Mouse (Mus musculus): Measurements from ENCODE around the gene Clhc1.
"Not testable (repeated sequence)": the region's sequence is repeated elsewhere in the genome, so short reads cannot be mapped to it uniquely, and the experiment has no call there.

Clhc1 gene

DNA sequence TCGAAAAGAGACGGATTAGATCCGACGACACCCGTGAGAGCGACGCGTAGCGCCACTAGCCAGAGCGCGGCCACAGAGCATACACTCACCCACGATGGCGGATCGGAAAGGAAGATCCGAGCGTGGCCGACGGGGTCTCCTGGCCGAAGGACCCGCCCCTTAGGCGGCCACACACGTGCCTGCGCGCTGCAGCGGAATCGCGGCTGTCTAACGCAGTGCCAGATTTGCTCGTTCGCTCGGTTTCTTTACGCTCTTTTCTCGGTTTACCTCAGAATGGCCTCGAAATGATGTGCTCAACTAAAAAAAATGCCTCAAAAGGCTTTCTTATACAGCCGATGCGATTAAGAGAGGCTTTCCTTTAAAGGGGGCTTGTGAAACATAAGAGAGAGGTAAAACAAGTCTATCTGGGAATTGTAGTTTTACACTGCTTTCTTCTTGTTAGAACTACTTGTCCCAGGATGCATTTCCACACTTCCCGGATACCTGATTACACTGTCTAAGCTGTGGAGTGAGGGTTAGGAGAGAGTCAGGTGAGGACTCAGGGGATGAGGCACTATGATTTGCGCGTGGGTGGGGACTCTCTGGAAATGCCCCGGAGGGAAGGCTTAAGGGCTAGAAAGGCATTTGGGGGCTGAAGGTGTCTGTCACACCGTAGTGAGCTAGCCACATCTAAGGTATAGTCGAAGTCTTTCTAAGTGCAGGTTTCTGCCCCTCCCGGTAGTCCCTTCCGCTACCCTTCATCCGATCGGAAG lies at the start of gene Clhc1, which contains the start of gene Rps27a:
TSS of gene Clhc1 (plus strand) at position 199 of the 752 bp plus-strand sequence.
TSS of gene Rps27a (minus strand) at position 358 of the 752 bp plus-strand sequence.
- peak; percentile 94 for DNase-seq

- no peak for DNase-seq
Observed at GRCm38 (mm10) chr11:29503948-29504893, 43.5 kb upstream of the Clhc1 start.

DNA sequence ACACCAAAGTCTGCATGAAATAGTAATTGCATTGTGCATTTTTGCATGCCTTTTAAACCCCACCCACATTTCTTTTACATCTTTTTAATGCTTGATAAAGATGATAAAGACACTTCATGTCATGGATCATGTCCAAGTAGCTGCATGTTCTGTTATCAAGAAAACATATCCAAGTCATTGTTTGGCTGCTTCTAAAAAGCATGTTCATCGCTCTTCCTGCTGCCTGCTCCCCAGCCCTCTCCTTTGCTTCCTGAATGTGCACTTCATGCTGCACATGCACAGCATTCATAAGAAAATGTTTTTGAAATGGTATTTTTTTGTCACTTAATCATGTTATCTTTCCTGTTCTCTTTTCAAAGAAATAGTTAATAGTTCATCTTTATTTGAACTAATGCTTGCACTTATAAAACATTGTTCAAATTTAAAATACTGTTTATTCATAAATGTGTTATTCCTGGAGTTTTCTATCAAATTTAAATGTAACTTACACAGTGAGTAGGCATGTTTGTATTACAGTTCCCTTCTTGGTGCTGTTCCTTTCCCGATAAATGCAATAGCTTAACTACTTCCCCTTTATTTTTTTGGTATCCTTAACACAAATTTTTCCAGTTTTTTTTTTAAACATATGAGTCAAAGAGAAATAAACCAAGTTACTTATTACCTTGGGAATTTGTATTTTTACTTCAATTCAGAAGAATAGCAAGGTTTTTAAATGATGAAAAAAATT lies 42.7 kb upstream of the Clhc1 start:
- no peak for DNase-seq

- no peak for DNase-seq
Observed at GRCm38 (mm10) chr11:29509421-29509820, 38.3 kb upstream of the Clhc1 start.

GRCm38 (mm10) chr11:29512818-29513535 lies 34.8 kb upstream of the Clhc1 start:
- DNase-seq = no peak

- DNase-seq = no peak
Observed at GRCm38 (mm10) chr11:29514325-29514681, 33.4 kb upstream of the Clhc1 start.

DNA sequence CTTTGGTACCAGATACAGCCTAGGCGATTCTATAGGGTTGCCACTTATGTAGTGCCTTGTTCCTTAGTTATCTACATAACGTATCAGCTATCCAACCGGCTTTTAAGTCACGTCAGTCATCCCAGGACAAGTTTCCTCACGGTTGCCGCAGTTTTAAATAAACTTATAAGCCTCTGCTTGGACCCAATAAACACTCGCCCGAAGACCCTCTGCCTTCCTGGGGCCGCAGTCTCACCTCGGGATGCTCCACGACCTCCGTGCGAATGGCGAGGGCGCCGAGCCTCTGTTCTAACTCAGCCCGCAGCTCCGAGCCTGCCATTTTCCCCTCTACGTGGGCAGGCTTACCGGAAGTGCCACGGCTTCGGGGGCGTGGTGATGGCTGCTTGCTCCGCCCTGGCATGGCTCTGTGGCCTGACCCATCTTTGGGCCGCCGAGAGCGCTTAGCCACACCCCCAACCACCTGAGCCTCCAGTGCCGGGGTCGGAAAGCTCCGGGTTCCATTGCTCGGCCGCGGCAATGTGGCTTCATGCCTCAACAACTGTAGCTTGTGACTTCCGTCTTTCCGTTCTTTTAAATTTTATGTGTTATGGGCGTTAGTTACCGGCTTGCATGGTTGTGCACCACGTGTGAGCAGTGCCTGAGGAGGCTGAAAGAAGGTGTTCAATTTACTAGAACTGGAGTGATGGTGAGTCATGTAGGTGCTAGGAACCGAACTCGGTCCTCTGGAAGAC lies 32.9 kb upstream of the Clhc1 start, which contains the start of gene Prorsd1:
TSS of gene Prorsd1 (minus strand) at position 352 of the 731 bp plus-strand sequence.
- DNase-seq = peak; percentile 79

GRCm38 (mm10) chr11:29525988-29526794 lies 21.6 kb upstream of the Clhc1 start, which contains the start of gene Mtif2:
TSS of gene Mtif2 (plus strand) at chr11:29526408.
- peak; percentile 75 for DNase-seq

DNA sequence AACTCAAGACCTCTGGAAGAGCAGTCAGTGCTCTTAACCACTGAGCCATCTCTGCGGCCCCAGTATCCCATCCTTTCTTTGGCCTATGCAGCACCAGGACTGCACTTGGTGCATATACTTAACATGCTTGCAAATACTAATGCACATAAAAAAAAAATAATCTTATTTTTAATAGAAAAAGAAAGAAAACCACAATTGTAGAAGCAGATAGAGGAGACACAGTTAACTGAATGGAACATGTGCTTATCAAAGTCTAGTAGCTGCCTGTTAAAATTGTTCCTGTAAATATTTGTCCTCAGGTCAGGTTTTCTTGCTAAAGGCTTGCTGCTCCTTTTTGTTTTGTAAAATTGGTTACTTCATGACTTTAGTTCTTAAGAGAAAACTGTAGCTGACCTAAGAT lies 9.5 kb upstream of the Clhc1 start:
- DNase-seq = no peak

GRCm38 (mm10) chr11:29544225-29544945 lies 3.4 kb upstream of the Clhc1 start:
- DNase-seq = no peak

DNA sequence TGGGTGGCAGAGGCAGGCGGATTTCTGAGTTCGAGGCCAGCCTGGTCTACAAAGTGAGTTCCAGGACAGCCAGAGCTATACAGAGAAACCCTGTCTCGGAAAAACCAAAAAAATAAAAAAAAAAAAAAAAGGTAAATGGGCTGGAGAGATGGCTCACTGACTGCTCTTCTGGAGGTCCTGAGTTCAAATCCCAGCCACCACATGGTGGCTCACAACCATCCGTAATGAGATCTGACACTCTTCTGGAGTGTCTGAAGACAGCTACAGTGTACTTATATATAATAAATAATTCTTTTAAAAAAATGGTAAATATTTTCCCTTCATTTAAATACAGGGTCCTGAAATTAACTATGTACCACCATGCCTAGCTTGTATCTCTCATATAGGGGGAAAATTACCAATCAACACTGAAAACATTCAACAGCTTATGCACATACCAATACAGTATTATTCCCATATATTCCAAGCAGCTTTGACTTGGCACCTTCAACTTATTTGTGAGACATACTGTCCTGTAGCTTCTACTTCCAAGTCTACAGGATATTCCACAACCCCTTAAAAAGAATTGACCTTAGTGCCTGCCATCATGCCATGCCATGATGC lies 2.5 kb upstream of the Clhc1 start:
- not testable (repeated sequence) for DNase-seq

DNA sequence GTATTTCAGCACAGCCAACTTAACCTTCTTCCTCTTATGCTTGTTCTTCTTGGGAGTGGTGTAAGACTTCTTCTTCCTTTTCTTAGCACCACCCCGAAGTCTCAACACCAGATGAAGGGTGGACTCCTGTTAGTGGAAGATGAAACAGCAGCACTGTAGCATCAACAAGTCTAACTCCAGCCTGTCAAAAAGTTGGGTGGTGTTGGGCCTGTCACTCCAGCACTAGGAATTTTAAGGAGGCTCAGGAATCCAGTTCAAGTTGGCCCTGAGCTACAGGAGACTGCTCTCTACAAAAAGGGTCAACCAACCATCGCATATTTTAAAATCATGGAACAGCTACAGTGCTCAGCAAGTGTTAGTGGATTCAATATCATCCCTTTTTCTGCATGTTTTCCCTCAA lies 1.5 kb upstream of the Clhc1 start:
- DNase-seq = not testable (repeated sequence)

DNA sequence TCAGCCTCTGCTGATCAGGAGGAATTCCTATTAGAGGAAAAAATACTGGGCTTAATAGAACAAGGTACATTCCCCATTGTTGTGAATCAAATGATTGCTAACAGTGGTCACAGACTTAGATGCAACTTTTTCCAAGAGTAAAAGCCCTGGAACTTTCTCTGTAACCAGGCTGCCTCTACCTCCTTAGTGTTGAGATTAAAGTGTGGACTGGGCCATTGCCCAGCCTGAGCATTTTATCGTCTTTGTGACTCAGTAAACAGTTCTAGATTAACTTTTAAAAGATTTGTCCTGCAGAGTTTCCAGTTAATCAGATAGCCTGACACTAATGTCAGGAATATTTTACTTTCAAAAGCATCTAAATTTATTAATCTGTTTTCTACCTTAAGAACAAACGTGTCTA lies 988 bp upstream of the Clhc1 start:
- no peak for DNase-seq

DNA sequence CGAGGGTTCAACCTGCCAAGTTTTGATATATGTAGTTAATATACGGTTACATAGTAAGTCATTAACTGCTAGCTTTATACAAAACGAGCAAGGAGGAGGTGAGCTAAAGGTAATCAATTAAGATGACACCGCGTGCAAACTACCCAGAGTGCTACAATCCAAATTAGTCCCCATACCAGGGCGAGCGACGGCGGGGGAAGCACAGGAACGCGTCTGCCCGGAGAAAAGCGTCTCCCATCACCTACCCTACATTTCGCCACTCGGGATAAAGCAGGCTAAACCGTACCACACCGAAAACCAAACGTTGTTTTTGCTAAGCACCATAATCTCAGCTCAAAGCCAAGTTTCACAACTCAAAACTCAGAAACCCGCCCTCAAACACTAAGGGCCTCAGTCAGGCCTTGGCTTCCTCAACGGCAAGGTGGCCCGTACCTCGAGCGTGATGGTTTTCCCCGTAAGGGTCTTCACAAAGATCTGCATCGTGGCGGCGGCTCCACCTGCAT lies 450 bp upstream of the Clhc1 start:
- no peak for DNase-seq

- no peak for DNase-seq
Observed at GRCm38 (mm10) chr11:29548504-29549424, 1.0 kb downstream of the Clhc1 start.

DNA sequence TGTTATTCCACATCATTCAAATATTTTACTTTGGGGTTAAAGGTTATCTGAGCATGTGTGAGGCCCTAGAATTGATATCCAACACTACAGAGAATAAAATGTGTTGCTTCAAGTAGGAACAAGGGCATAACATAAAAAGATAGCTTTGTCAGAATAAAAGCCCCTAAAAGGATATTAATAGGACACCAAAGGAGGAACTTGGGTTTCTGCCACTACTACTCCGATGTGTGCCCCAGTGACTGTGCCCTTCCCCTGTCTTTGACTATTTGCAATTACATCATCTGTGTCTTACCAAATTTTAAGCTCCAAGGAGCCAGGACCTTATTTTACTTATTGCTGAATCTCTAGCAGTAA lies 1.7 kb downstream of the Clhc1 start:
- DNase-seq = no peak

DNA sequence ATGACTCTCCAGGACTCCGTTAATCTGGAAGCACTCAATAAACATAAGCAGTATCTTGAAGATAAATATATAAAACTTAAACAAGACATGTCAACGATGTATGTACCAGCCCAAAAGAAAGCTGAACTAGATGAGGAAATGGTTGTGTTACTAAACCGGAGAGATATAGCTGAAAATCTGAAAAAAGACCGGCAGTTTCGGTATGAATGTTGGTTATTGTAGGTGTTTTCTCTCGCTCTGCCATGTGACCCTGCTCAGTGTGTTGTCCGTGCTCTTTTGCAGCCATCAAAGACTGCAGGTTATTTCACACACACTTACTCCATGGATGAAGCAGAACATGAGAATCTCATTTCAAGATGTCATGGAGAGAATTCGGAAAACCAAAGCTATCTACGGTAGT lies 12.7 kb downstream of the Clhc1 start:
- no peak for DNase-seq

DNA sequence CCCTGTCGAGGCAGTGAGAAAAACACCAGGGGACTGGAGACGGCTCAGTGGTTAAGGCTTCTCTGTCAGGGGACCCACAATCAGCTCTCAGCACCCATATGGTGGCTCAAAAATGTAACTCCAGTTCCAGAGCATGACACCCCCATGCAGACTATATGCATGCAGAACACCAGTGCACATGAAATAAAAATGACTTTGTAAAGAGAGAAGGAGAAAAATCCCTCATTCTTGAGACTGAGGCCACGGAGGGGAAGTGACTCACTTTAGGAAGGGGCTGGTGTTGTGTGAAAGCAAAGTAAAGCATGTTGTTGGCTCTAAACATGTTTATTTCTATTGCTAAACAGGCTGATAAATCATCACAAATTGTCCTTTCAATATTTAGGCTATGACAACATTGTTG lies 13.2 kb downstream of the Clhc1 start:
- no peak for DNase-seq
